Mouse (Mus musculus) liver, embryonic 13.5 days (tissue): ENCODE results near the gene Mfap2. TPM values are rescaled to one million over a fixed set of nuclear protein-coding genes. Genes with fewer than 3 reads are reported as not detected.

Experiments
- ATAC-seq: fragments of 200-750 bp; cut with Nextera tagmentation; 2 replicates; pipeline ENCODE4 v1.8.0; 2017; ENCODE audit warnings: low read depth, mild to moderate bottlenecking, moderate number of reproducible peaks, moderate library complexity
- DNase-seq: peaks from one replicate; pipeline ENCODE4 v3.0.0; 2022
- H3K27ac ChIP-seq: fragments of 300-500 bp; sonication (generic); 2 replicates; pipeline ENCODE4 v1.5.1; 2015; ENCODE audit warnings: moderate library complexity, mild to moderate bottlenecking, inconsistent platforms
- H3K27me3 ChIP-seq: fragments of 300-500 bp; sonication (generic); 2 replicates; pipeline ENCODE4 v1.6.1; 2015; ENCODE audit warnings: mild to moderate bottlenecking, inconsistent platforms
- H3K36me3 ChIP-seq: fragments of 300-500 bp; sonication (generic); 2 replicates; pipeline ENCODE4 v1.6.1; 2015; ENCODE audit warnings: mild to moderate bottlenecking, inconsistent platforms
- H3K4me1 ChIP-seq: fragments of 300-500 bp; sonication (generic); replicated peaks from 2 replicates; pipeline ENCODE4 v1.6.1; 2015; ENCODE audit warnings: inconsistent platforms
- H3K4me2 ChIP-seq: fragments of 300-500 bp; sonication (generic); 2 replicates; pipeline ENCODE4 v1.6.1; 2015; ENCODE audit warnings: inconsistent platforms, mild to moderate bottlenecking, moderate library complexity
- H3K4me3 ChIP-seq: fragments of 300-500 bp; sonication (generic); replicated peaks from 2 replicates; pipeline ENCODE4 v1.5.1; 2015; ENCODE audit warnings: mild to moderate bottlenecking, inconsistent platforms
- H3K9ac ChIP-seq: fragments of 300-500 bp; sonication (generic); 2 replicates; pipeline ENCODE4 v1.6.1; 2015; ENCODE audit warnings: mild to moderate bottlenecking, inconsistent platforms
- H3K9me3 ChIP-seq: fragments of 300-500 bp; sonication (generic); replicated peaks from 2 replicates; pipeline ENCODE4 v1.6.1; 2016; ENCODE audit warnings: inconsistent platforms
- WGBS: fragments of 180-500 bp; shearing (Covaris S2); methylation state at CpG from one replicate; pipeline ENCODE4 v1.1.7; 2015; ENCODE audit not compliant: insufficient replicate concordance; 5-methylcytosine and 5-hydroxymethylcytosine counted together
- polyA plus RNA-seq: library from polyadenylated mRNA; unstranded; fragments of >200 nt; fragmentation: Nextera tagmentation; extraction: Ambion mirVana; gene quantifications from 2 replicates; pipeline ENCODE4 v1.2.1, GENCODE M21; 2015

Gene Mfap2
- polyA plus RNA-seq, 1 experiment from 2014 or later = 22.5 TPM

- 75% methylated on average over 7 of the region's 7 CpGs for WGBS
- Histone ChIP-seq H3K4me1 (peaks cover 30% of the 10 kb centered on the region), H3K4me3 (no peak overlapping the region), H3K4me2 (no peak overlapping the region), H3K27ac (no peak overlapping the region), H3K9me3 (no peaks in the 10 kb centered on the region), H3K36me3 (peaks cover 85% of the 10 kb centered on the region), H3K9ac (no peak overlapping the region), H3K27me3 (no peaks in the 10 kb centered on the region)
- ATAC-seq (no peak), DNase-seq (no peak)
Measured at GRCm38 (mm10) chr4:140975356-140975755, 34.9 kb upstream of the Mfap2 start.

- Histone ChIP-seq H3K4me3 (no peak overlapping the region), H3K9ac (no peak overlapping the region), H3K27me3 (no peaks in the 10 kb centered on the region), H3K36me3 (peaks cover 70% of the 10 kb centered on the region), H3K4me2 (no peak overlapping the region), H3K4me1 (peaks cover 30% of the 10 kb centered on the region), H3K9me3 (peaks cover 3% of the 10 kb centered on the region; the same call in 1 of the 2 replicates), H3K27ac (no peak overlapping the region)
- DNase-seq = no peak
- WGBS = 60% methylated on average over 10 of the region's 10 CpGs
- no peak for ATAC-seq
Measured at GRCm38 (mm10) chr4:140977278-140977677, 32.9 kb upstream of the Mfap2 start.

GRCm38 (mm10) chr4:140977886-140978692, 32.1 kb upstream of the Mfap2 start:
- Histone ChIP-seq H3K9ac (no peak overlapping the region), H3K27ac (no peak overlapping the region), H3K4me3 (no peak overlapping the region), H3K4me2 (no peak overlapping the region), H3K27me3 (no peaks in the 10 kb centered on the region), H3K4me1 (peaks cover 33% of the 10 kb centered on the region), H3K36me3 (peaks cover 61% of the 10 kb centered on the region), H3K9me3 (peaks cover 3% of the 10 kb centered on the region; the same call in 1 of the 2 replicates)
- ATAC-seq = no peak
- WGBS = 49% methylated on average over 14 of the region's 14 CpGs
- DNase-seq = no peak

DNA sequence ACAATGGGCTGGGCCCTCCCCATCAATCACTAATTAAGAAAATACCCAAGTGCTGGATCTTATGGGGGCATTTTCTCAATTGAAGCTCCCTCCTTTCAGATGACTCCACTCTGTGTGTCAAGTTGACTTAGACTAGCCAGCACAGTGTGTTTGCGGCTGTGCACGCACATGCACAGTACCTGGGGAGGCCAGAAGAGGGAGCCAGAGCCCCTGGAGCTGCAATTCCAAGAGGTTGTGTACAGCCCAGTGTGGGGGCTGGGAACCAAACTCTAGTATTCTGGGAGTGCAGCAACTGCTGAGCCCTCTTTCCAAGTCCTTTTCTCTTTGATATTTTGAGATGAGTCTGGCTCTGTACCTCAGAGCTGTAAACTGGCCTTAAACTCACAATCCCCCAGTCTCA, 28.6 kb upstream of the Mfap2 start:
- 85% methylated on average over 2 of the region's 2 CpGs for WGBS
- no peak for ATAC-seq

DNA sequence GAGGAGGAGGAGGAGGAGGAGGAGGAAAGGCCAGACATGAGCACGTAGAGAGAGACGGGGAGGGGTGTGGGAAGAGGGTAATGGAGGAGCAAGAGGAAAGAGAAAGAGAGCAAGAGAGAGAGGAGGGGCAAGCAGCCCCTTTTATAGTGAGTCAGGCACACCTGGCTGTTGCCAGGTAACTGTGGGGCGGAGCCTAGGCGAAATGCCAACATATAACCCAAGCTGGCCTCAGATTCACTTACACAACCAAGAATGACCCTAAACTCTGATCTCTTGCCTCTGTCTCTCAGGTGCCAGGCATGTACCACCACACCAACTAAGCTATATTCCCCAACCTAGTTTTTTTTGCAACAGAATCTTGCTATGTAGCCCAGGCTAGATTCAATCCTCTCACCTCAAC, 27.4 kb upstream of the Mfap2 start:
- WGBS = 47% methylated on average over 4 of the region's 4 CpGs
- H3K4me3 ChIP-seq = no peak overlapping the region
- peaks cover 40% of the 10 kb centered on the region for H3K4me1 ChIP-seq
- ATAC-seq (no peak), DNase-seq (no peak)
- H3K27ac ChIP-seq = peak overlapping the region; percentile 70
- H3K9ac ChIP-seq = 0 out of 2 replicates have a peak overlapping the region, but pooled peaks have one; percentile 22
- no peaks in the 10 kb centered on the region for H3K27me3 ChIP-seq
- peaks cover 26% of the 10 kb centered on the region for H3K36me3 ChIP-seq
- peaks cover 3% of the 10 kb centered on the region; the same call in 1 of the 2 replicates for H3K9me3 ChIP-seq
- peak overlapping the region; percentile 10; the same call in 1 of the 2 replicates for H3K4me2 ChIP-seq

More for the DNA sequence above, 28.6 kb upstream of the Mfap2 start:
- Histone ChIP-seq H3K36me3 (peaks cover 30% of the 10 kb centered on the region), H3K27ac (no peak overlapping the region), H3K9me3 (peaks cover 3% of the 10 kb centered on the region; the same call in 1 of the 2 replicates), H3K4me2 (no peak overlapping the region), H3K9ac (no peak overlapping the region), H3K27me3 (no peaks in the 10 kb centered on the region), H3K4me1 (peaks cover 42% of the 10 kb centered on the region), H3K4me3 (no peak overlapping the region)
- DNase-seq = no peak

DNA sequence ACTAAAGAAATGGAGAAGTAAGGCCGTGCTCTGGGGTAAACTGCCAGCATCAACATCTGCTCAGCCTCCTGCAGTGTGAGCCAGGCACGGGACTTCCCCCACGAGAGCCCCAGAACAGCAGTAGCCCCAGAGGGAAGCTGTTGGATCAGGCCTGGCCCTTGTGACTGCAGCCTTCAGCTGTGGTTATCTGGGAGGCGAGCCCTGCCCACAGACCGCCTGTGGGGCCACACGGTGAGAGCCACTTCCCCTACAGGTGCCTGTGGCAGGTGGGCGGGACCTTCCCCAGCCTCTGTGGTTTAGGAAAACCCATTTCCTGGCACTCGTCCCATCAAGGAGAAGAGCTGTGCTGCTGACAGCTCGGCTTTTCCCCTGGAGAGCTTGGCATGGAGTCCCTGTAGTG, 26.8 kb upstream of the Mfap2 start:
- Histone ChIP-seq H3K36me3 (peaks cover 20% of the 10 kb centered on the region), H3K9ac (peak overlapping the region; percentile 22; the same call in 1 of the 2 replicates), H3K4me2 (peak overlapping the region; percentile 10; the same call in 1 of the 2 replicates), H3K27ac (peak overlapping the region; percentile 70), H3K4me1 (peaks cover 40% of the 10 kb centered on the region), H3K27me3 (no peaks in the 10 kb centered on the region), H3K4me3 (no peak overlapping the region), H3K9me3 (peaks cover 3% of the 10 kb centered on the region; the same call in 1 of the 2 replicates)
- peak; percentile 50 for DNase-seq
- ATAC-seq = peak; percentile 37; the same call in 1 of the 2 replicates
- 7% methylated on average over 9 of the region's 9 CpGs for WGBS

- H3K4me1 ChIP-seq = peaks cover 46% of the 10 kb centered on the region
- no peaks in the 10 kb centered on the region for H3K27me3 ChIP-seq
- no peak for DNase-seq
- H3K36me3 ChIP-seq = peaks cover 9% of the 10 kb centered on the region
- H3K9ac ChIP-seq = no peak overlapping the region
- 80% methylated on average over 6 of the region's 6 CpGs for WGBS
- no peak overlapping the region for H3K4me2 ChIP-seq
- no peak overlapping the region for H3K27ac ChIP-seq
- H3K9me3 ChIP-seq = peaks cover 3% of the 10 kb centered on the region; the same call in 1 of the 2 replicates
- no peak for ATAC-seq
- H3K4me3 ChIP-seq = no peak overlapping the region
Measured at GRCm38 (mm10) chr4:140984544-140984943, 25.7 kb upstream of the Mfap2 start.

DNA sequence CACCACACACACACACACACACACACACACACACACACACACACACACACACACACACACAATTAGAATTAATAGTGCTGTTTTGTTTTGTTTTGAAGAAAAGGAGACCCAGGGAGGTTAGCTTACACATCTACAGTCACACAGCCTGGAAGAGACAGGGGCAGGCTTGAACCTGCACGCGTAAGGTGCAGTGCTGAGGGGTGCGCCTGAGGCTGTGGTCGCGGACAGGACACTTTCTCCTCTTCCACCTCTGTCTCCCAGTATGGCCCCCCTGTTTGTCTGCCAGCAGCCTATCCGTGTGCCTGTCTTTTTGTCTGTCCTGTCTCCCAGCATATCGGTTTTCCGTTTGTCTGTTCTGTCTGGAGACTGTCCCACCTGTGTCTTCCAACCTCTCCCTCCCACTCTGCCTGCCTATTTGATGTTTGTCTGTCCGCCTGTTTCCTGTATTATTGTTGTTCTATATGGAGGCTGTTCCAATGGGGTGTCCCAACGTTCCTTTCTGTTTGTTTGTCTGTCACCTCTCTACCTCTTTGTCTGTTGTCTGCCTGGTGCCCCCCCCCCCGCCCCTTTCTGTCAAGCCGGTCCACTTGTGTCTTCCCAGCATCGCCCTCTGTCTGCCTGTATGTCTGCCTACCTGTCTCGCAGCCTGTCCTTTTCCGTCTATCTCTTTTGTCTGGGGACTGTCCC, 24.1 kb upstream of the Mfap2 start:
- Histone ChIP-seq H3K4me2 (peak overlapping the region; percentile 98), H3K36me3 (no peaks in the 10 kb centered on the region), H3K9me3 (peaks cover 3% of the 10 kb centered on the region; the same call in 1 of the 2 replicates), H3K4me3 (peak overlapping the region; percentile 75), H3K27ac (no peak overlapping the region), H3K27me3 (no peaks in the 10 kb centered on the region), H3K4me1 (peaks cover 48% of the 10 kb centered on the region), H3K9ac (peak overlapping the region; percentile 83)
- ATAC-seq (no peak; the same call in 1 of the 2 replicates), DNase-seq (no peak)
- 25% methylated on average over 15 of the region's 15 CpGs for WGBS

DNA sequence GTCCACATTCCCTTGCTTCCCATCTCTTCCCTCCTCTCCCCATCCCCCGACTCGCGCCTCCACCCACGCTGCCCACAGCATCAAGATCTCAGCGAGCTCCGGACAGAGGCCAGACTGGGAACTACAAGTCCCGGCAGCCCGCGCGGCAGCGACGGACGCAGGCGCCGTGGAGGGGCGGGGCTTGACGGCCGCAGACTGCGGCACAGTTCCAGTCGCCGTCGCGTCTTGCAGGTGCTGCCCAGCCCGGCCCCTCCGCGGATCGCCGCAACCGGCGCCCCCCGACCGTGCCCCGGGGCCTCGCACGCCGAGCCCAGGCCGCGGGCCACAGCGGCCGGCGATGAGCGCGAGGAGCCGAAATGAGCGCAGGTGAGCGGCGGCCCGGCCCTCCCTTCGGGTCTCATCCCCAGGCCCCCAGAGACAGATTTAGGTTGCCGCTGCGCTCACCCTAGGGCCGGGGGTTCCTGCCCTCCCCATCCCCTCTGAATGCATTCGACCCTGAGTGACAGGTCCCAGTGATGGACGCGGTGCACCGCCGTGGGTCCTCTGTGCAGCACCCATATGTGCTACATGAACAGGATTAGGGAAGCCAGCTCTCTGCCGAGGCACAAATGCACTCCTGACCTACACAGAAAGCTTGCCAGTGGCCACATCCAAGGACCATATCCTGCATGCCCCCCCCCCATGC, 23.4 kb upstream of the Mfap2 start, which contains the start of gene Atp13a2:
Atp13a2 (plus strand) TSS at position 163 of the 685 bp plus-strand sequence.
- Histone ChIP-seq H3K27ac (peak within 1 kb of the TSS; percentile 57), H3K4me3 (peak within 1 kb of the TSS; percentile 75), H3K36me3 (no peaks in the 10 kb centered on the region), H3K4me2 (peak within 1 kb of the TSS; percentile 98), H3K27me3 (no peaks in the 10 kb centered on the region), H3K4me1 (peaks cover 53% of the 10 kb centered on the region), H3K9ac (peak within 1 kb of the TSS; percentile 83), H3K9me3 (no peaks in the 10 kb centered on the region)
- peak; percentile 84 for ATAC-seq
- DNase-seq = peak; percentile 82
- under 1% methylated on average over 58 of the region's 58 CpGs for WGBS

GRCm38 (mm10) chr4:140987476-140987875, 22.7 kb upstream of the Mfap2 start:
- H3K4me2 ChIP-seq = peak overlapping the region; percentile 98
- DNase-seq = no peak
- no peaks in the 10 kb centered on the region for H3K9me3 ChIP-seq
- no peaks in the 10 kb centered on the region for H3K27me3 ChIP-seq
- H3K27ac ChIP-seq = peak overlapping the region; percentile 57
- peak; percentile 19; the same call in 1 of the 2 replicates for ATAC-seq
- H3K9ac ChIP-seq = peak overlapping the region; percentile 83
- H3K4me3 ChIP-seq = peak overlapping the region; percentile 75
- 8% methylated on average over 7 of the region's 7 CpGs for WGBS
- H3K4me1 ChIP-seq = peaks cover 53% of the 10 kb centered on the region
- 0 out of 2 replicates have a peak, but pooled peaks cover under 1% of the 10 kb centered on the region for H3K36me3 ChIP-seq
